Mouse (Mus musculus) hindbrain, embryonic 14.5 days (tissue): ENCODE data around the gene Apbb2. TPM values are rescaled to one million over a fixed set of nuclear protein-coding genes. Genes with fewer than 3 reads are reported as not detected.

Experiments used
- ATAC-seq: fragments of 200-750 bp; cut with Nextera tagmentation; 2 replicates; pipeline ENCODE4 v1.8.0; 2017; ENCODE audit warnings: moderate number of reproducible peaks, mild to moderate bottlenecking, moderate TSS enrichment, moderate library complexity; ENCODE audit not compliant: low FRiP score
- DNase-seq: peaks from one replicate; pipeline ENCODE4 v3.0.0-alpha.2; 2015; ENCODE audit warnings: low spot score
- H3K27ac ChIP-seq: fragments of 300-500 bp; sonication (generic); 2 replicates; pipeline ENCODE4 v1.5.1; 2014; ENCODE audit warnings: mild to moderate bottlenecking, moderate library complexity
- H3K27me3 ChIP-seq: fragments of 300-500 bp; sonication (generic); 2 replicates; pipeline ENCODE4 v1.6.1; 2014; ENCODE audit warnings: mild to moderate bottlenecking, low read length, mixed read lengths; ENCODE audit not compliant: control insufficient read depth, insufficient read depth
- H3K36me3 ChIP-seq: fragments of 300-500 bp; sonication (generic); replicated peaks from 2 replicates; pipeline ENCODE4 v1.6.1; 2014; ENCODE audit not compliant: control insufficient read depth, insufficient read depth
- H3K4me1 ChIP-seq: fragments of 300-500 bp; sonication (generic); replicated peaks from 2 replicates; pipeline ENCODE4 v1.6.1; 2014; ENCODE audit warnings: antibody characterized with exemption, low read length, mixed read lengths; ENCODE audit not compliant: control insufficient read depth, insufficient read depth
- H3K4me2 ChIP-seq: fragments of 300-500 bp; sonication (generic); replicated peaks from 2 replicates; pipeline ENCODE4 v1.6.1; 2014; ENCODE audit warnings: mild to moderate bottlenecking, moderate library complexity
- H3K4me3 ChIP-seq: fragments of 300-500 bp; sonication (generic); replicated peaks from 2 replicates; pipeline ENCODE4 v1.5.1; 2014; ENCODE audit warnings: mild to moderate bottlenecking, low read length
- H3K9ac ChIP-seq: fragments of 300-500 bp; sonication (generic); 2 replicates; pipeline ENCODE4 v1.6.1; 2014
- H3K9me3 ChIP-seq: fragments of 300-500 bp; sonication (generic); 2 replicates; pipeline ENCODE4 v1.6.1; 2016; ENCODE audit warnings: low read length; ENCODE audit not compliant: control insufficient read depth
- WGBS: fragments of 180-500 bp; shearing (Covaris S2); extraction: QIAGEN DNeasy Blood & Tissue Kit; methylation state at CpG from one replicate; pipeline ENCODE4 v1.1.7; 2014; 5-methylcytosine and 5-hydroxymethylcytosine counted together
- polyA plus RNA-seq: library from polyadenylated mRNA; unstranded; fragments of >200 nt; fragmentation: Nextera tagmentation; extraction: Ambion mirVana; gene quantifications from 2 replicates; pipeline ENCODE4 v1.2.1, GENCODE M21; 2014

Apbb2 gene
- polyA plus RNA-seq, 1 experiment from 2014 or later, result 113 TPM

DNA sequence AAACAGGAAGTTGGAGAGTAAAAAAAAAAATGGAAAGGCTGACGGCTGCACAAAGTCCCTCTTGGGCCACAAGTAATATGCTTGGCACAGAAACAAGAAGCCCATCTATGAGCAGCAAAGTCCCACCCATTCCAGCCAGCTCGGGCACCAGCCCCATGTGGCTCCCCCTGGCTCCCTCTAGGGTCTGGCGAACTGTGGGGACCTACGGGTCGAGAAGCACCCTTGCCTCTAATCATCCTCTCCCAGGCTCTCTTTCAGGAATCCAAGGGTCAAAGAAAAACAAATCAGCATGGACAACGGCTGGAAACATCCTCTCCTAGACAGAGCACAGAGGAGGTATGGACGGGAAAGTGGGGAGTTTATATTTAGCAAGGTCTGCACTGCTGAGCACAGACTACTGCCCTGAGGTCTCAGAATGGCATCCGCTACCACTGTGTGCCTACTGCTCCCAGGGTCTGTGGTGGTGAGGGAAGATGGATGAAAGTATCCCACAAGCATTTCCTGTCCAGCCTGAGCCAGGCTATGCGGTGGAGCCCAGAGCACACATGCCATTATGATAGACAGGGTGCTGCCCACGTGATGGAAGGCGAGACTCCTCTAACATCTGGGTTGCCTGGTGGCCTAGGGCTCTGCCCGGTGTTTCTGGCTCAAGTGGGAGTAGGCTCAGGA is 212.7 kb downstream of the Apbb2 start:
- WGBS, result 84% methylated on average over 12 of the region's 12 CpGs
- H3K4me1 ChIP-seq, result no peaks in the 10 kb centered on the region
- H3K9ac ChIP-seq, result no peak overlapping the region
- no peak overlapping the region for H3K4me3 ChIP-seq
- H3K9me3 ChIP-seq, result no peaks in the 10 kb centered on the region
- no peaks in the 10 kb centered on the region for H3K36me3 ChIP-seq
- no peak overlapping the region for H3K4me2 ChIP-seq
- ATAC-seq (no peak; the same call in 1 of the 2 replicates), DNase-seq (no peak)
- H3K27ac ChIP-seq, result no peak overlapping the region
- no peaks in the 10 kb centered on the region for H3K27me3 ChIP-seq

DNA sequence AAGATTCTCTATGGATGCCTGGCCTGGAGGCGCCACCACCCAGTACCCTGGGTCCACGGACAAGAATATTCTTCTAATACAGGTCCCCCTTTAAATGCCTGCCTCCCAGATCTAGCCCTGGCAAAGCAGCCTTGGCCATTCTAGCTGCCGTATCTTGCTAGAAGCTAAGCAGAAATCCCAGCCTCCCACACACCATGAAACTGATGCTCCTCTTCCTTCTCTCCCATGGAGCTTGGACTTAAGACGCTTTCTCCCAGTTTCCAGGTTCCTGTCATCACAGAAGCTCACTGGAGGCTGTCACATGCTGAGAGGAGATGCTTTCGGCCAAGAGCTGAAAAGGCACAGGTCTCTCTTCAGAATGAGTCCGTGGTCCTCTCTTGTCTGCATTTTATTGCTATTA is 213.3 kb downstream of the Apbb2 start:
- Histone ChIP-seq H3K4me3 (no peak overlapping the region), H3K4me1 (no peaks in the 10 kb centered on the region), H3K9me3 (no peaks in the 10 kb centered on the region), H3K4me2 (no peak overlapping the region), H3K27me3 (no peaks in the 10 kb centered on the region), H3K27ac (no peak overlapping the region), H3K36me3 (no peaks in the 10 kb centered on the region), H3K9ac (no peak overlapping the region)
- DNase-seq (no peak), ATAC-seq (no peak)
- 90% methylated on average over 6 of the region's 6 CpGs for WGBS

DNA sequence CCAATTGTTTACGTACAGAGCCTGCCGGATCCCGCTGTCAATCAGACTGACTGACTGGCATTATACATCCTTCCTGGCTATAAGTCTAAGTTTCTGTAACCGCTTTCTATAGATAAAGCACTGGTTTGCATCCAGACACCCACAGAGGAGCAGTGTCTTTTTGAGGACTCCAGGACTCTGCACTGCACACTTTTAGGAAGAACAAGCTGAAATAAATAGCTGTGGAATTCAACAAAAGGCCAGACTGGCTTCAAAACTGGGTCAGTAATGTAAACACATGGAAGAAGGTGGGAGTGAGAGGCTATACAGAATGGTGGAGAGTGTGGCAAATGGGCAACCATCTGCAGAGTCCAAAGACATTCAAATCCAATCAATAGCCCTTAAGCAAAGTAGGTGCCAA is 218.0 kb downstream of the Apbb2 start:
- ATAC-seq, result no peak
- peaks cover 7% of the 10 kb centered on the region; the same call in 1 of the 2 replicates for H3K4me1 ChIP-seq
- no peak overlapping the region for H3K27ac ChIP-seq
- no peak overlapping the region for H3K9ac ChIP-seq
- no peaks in the 10 kb centered on the region for H3K27me3 ChIP-seq
- H3K9me3 ChIP-seq, result no peaks in the 10 kb centered on the region
- no peak for DNase-seq
- WGBS, result 83% methylated on average over 4 of the region's 4 CpGs
- no peak overlapping the region for H3K4me2 ChIP-seq
- H3K36me3 ChIP-seq, result no peaks in the 10 kb centered on the region
- H3K4me3 ChIP-seq, result no peak overlapping the region

DNA sequence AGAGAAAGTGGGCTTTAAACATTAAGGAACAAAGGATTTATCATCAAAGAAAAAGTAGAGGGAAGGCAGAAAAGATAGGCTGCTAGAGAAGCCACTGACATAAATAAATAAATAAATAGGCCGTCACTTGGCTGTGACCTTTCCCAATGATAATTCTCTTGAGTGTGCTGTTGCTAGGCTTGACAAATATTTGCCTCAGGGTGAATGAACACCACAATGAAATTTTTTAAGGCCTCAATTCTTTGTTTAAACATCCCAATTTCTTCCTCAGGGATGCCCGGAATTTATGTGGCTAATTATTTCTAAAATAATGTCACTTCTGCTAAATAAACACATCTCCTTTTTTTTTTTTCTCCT is 219.3 kb downstream of the Apbb2 start:
- DNase-seq (no peak), ATAC-seq (no peak)
- 59% methylated on average over 2 of the region's 2 CpGs for WGBS
- Histone ChIP-seq H3K36me3 (no peaks in the 10 kb centered on the region), H3K4me1 (peaks cover 7% of the 10 kb centered on the region; the same call in 1 of the 2 replicates), H3K9ac (no peak overlapping the region), H3K4me2 (no peak overlapping the region), H3K27me3 (no peaks in the 10 kb centered on the region), H3K9me3 (no peaks in the 10 kb centered on the region), H3K27ac (peak overlapping the region; percentile 29; the same call in 1 of the 2 replicates), H3K4me3 (no peak overlapping the region)

DNA sequence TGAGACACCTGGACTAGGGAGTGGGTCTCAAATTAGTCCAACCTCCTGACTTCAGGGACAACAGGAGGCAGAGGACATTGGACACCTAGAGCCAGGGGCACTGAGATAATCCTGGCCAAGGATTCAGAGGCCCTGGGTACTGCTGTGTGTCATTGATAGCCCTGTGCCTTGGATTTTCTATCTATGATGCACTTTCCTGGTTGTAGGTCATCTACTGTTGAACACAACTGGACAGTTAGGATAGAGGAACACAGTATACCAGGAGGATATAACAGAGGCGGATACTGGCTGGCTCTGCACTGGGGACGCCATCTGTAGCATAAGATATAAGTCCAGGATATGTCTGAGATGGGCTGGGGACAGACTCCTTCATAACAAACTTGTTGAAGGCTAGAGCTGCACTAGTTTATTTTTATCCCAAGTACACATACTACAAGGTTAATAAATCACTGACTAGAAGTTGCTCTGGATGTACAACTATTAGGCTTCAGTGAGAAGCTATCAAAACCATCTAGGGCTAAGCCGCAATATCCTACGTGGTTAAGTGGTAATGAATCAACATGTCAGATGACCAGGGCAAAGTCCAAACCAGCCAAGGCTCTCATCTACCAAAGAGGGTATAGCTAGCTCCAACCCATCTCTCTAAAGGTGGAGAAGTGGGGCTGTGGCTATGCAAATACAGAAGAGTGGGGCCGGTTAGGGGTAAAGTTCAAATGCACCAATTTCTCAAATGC is 219.9 kb downstream of the Apbb2 start:
- Histone ChIP-seq H3K4me1 (peaks cover 7% of the 10 kb centered on the region; the same call in 1 of the 2 replicates), H3K27me3 (no peaks in the 10 kb centered on the region), H3K27ac (peak overlapping the region; percentile 29; the same call in 1 of the 2 replicates), H3K36me3 (no peaks in the 10 kb centered on the region), H3K4me2 (no peak overlapping the region), H3K9me3 (no peaks in the 10 kb centered on the region), H3K9ac (no peak overlapping the region), H3K4me3 (no peak overlapping the region)
- no peak for ATAC-seq
- DNase-seq, result no peak
- WGBS, result 91% methylated on average over 5 of the region's 5 CpGs

DNA sequence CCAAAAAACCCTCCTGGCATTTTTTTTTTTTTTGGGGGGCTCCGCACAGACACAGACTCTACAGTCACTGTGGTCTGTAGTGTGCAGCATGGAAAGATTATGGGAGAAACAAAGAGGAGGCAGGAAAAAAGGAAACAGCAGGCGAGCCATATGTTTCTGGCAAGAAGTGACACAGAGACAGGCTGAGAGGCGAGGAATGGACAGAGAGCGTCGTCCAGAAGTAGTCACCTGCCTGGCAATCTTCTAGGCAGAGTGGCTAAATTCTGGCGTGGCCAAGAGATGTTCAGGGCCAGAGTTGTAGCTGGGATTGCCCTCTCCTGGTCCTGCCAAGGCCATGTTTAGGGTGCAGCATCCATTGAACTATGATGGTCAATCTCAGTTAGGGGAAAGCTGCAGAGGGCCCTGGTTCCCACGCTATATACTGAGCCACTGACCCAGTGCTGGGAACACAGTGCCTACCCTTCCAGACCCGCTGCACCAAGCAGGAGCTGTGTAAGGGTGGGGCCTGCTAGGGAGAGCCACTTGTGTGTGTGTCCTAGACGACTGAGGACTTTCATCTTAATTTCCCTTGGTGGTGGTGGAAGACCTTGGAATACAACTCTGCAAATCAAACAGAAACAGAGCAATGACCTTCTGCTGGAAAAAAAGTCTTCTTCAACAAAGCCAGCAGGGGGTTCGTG is 224.7 kb downstream of the Apbb2 start:
- DNase-seq (no peak), ATAC-seq (no peak)
- Histone ChIP-seq H3K4me1 (peaks cover 16% of the 10 kb centered on the region; the same call in 1 of the 2 replicates), H3K27ac (no peak overlapping the region), H3K27me3 (no peaks in the 10 kb centered on the region), H3K9me3 (no peaks in the 10 kb centered on the region), H3K9ac (no peak overlapping the region), H3K4me2 (no peak overlapping the region), H3K4me3 (no peak overlapping the region), H3K36me3 (no peaks in the 10 kb centered on the region; the same call in 1 of the 2 replicates)
- WGBS, result 78% methylated on average over 10 of the region's 10 CpGs

DNA sequence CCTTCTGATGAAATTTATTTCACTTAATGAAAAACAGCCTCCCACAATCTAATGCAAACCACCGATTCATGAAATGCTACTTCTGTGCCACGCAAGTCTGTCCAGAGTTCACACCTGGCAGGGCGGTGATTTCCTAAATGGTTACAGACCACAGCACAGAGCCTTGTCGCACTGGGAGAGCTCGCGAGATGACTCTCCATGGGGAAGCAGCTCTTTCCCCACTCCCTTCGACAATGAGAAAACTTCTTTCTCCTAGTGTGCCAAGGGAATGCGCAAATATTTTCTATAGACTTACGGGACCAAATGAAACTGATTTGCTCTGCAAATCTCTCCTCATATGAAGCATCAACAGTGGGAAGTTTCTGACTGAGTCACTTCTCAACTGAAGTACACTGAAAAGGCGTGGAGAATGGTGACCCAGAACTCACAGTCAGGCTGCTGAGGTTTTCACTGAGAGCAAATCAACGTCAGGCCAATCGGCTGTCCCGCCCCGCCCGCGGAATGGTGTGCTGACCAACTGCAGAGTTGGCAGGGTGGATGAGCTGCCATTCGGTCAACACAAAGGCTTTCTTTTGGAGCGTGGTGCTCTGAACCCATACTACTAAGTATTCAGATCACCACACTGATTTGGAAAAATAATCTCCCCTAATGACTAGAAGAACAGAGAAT is 225.6 kb downstream of the Apbb2 start:
- Histone ChIP-seq H3K27me3 (no peaks in the 10 kb centered on the region), H3K4me2 (no peak overlapping the region), H3K9me3 (no peaks in the 10 kb centered on the region), H3K9ac (no peak overlapping the region), H3K4me3 (no peak overlapping the region), H3K27ac (no peak overlapping the region), H3K4me1 (peaks cover 16% of the 10 kb centered on the region; the same call in 1 of the 2 replicates), H3K36me3 (no peaks in the 10 kb centered on the region; the same call in 1 of the 2 replicates)
- WGBS, result 51% methylated on average over 18 of the region's 18 CpGs
- DNase-seq (no peak), ATAC-seq (no peak)

DNA sequence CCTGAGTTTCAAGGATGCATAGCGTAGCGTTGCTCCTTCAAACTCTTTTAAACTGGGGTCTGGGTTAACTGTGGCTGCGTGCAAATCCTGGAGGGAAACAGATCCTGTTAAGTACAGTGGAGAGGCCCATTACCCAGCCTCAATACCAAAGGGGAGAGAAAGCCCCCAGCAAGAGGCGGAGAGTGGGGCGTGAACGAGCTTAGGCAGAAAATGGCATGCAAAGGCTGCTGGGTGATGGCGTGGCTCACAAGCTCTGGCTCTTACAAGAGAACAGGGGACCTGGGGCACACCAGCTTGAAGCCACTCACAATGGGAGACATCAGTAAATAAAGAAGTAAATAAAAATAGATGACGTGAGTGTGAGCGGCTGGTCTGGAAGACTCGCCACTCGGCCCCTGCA is 226.8 kb downstream of the Apbb2 start:
- no peak overlapping the region for H3K4me2 ChIP-seq
- H3K36me3 ChIP-seq, result no peaks in the 10 kb centered on the region; the same call in 1 of the 2 replicates
- no peak overlapping the region for H3K27ac ChIP-seq
- no peak overlapping the region for H3K9ac ChIP-seq
- DNase-seq (no peak), ATAC-seq (no peak)
- H3K9me3 ChIP-seq, result no peaks in the 10 kb centered on the region
- H3K4me3 ChIP-seq, result no peak overlapping the region
- H3K27me3 ChIP-seq, result no peaks in the 10 kb centered on the region
- H3K4me1 ChIP-seq, result peaks cover 25% of the 10 kb centered on the region; the same call in 1 of the 2 replicates
- 67% methylated on average over 11 of the region's 11 CpGs for WGBS

DNA sequence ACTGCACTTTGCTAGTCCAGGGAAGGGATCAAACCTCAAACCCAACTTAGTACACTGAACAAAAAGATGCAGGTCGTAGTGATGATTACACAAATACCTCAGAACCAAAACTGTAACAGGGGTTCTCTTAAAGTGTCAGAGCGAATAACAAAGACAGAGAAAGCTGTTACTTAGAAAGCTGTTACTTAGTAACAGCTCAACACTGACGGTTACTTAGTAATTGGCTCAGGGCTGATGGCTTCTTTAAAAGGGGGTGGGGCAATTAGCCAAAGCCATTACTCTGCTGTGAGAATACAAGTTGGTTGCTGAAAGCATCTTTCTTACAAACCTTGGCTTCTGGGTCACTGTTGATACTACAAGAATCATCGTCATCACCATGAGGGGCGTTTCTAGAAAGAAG is 227.3 kb downstream of the Apbb2 start:
- Histone ChIP-seq H3K4me3 (no peak overlapping the region), H3K9ac (no peak overlapping the region), H3K27ac (no peak overlapping the region), H3K4me2 (no peak overlapping the region), H3K27me3 (no peaks in the 10 kb centered on the region), H3K36me3 (no peaks in the 10 kb centered on the region; the same call in 1 of the 2 replicates), H3K9me3 (no peaks in the 10 kb centered on the region), H3K4me1 (peaks cover 30% of the 10 kb centered on the region; the same call in 1 of the 2 replicates)
- 70% methylated on average over 5 of the region's 5 CpGs for WGBS
- no peak for ATAC-seq
- DNase-seq, result no peak
